Mouse (Mus musculus) heart, embryonic 15.5 days (tissue): ENCODE data around the gene Zfp341. TPM values are rescaled to one million over a fixed set of nuclear protein-coding genes. Genes with fewer than 3 reads are reported as not detected.

Experiments
- ATAC-seq: fragments of 200-750 bp; cut with Nextera tagmentation; replicated peaks from 2 replicates; pipeline ENCODE4 v1.8.0; 2017; ENCODE audit warnings: low read depth, moderate TSS enrichment; ENCODE audit not compliant: insufficient number of reproducible peaks, insufficient read depth, low FRiP score
- H3K27ac ChIP-seq: fragments of 300-500 bp; sonication (generic); 2 replicates; pipeline ENCODE4 v1.5.1; 2015; ENCODE audit warnings: mild to moderate bottlenecking, inconsistent platforms
- H3K27me3 ChIP-seq: fragments of 300-500 bp; sonication (generic); 2 replicates; pipeline ENCODE4 v1.6.1; 2015; ENCODE audit warnings: inconsistent platforms
- H3K36me3 ChIP-seq: fragments of 300-500 bp; sonication (generic); 2 replicates; pipeline ENCODE4 v1.6.1; 2015; ENCODE audit warnings: mild to moderate bottlenecking, inconsistent platforms
- H3K4me1 ChIP-seq: fragments of 300-500 bp; sonication (generic); replicated peaks from 2 replicates; pipeline ENCODE4 v1.6.1; 2015; ENCODE audit warnings: inconsistent platforms
- H3K4me2 ChIP-seq: fragments of 300-500 bp; sonication (generic); 2 replicates; pipeline ENCODE4 v1.6.1; 2015; ENCODE audit warnings: inconsistent platforms, mild to moderate bottlenecking, moderate library complexity
- H3K4me3 ChIP-seq: fragments of 300-500 bp; sonication (generic); 2 replicates; pipeline ENCODE4 v1.5.1; 2015; ENCODE audit warnings: mild to moderate bottlenecking, inconsistent platforms
- H3K9ac ChIP-seq: fragments of 300-500 bp; sonication (generic); 2 replicates; pipeline ENCODE4 v1.6.1; 2015; ENCODE audit warnings: mild to moderate bottlenecking, inconsistent platforms
- H3K9me3 ChIP-seq: fragments of 300-500 bp; sonication (generic); replicated peaks from 2 replicates; pipeline ENCODE4 v1.6.1; 2016; ENCODE audit warnings: inconsistent platforms
- WGBS: fragments of 180-500 bp; shearing (Covaris S2); methylation state at CpG from one replicate; pipeline ENCODE4 v1.1.7; 2015; ENCODE audit warnings: mixed read lengths; 5-methylcytosine and 5-hydroxymethylcytosine counted together
- polyA plus RNA-seq: library from polyadenylated mRNA; unstranded; fragments of >200 nt; fragmentation: Nextera tagmentation; extraction: Ambion mirVana; gene quantifications from 2 replicates; pipeline ENCODE4 v1.2.1, GENCODE M21; 2015

Zfp341 gene
- polyA plus RNA-seq, 1 experiment from 2014 or later = 0.53 TPM

GRCm38 (mm10) chr2:154680941-154681340 is 67.8 kb downstream of the Zfp341 start:
- Histone ChIP-seq H3K9me3 (no peaks in the 10 kb centered on the region), H3K27me3 (no peaks in the 10 kb centered on the region), H3K4me1 (peaks cover 32% of the 10 kb centered on the region), H3K9ac (no peak overlapping the region), H3K27ac (no peak overlapping the region), H3K36me3 (no peaks in the 10 kb centered on the region), H3K4me2 (no peak overlapping the region), H3K4me3 (no peak overlapping the region)
- 91% methylated on average over 6 of the region's 6 CpGs for WGBS
- no peak for ATAC-seq

DNA sequence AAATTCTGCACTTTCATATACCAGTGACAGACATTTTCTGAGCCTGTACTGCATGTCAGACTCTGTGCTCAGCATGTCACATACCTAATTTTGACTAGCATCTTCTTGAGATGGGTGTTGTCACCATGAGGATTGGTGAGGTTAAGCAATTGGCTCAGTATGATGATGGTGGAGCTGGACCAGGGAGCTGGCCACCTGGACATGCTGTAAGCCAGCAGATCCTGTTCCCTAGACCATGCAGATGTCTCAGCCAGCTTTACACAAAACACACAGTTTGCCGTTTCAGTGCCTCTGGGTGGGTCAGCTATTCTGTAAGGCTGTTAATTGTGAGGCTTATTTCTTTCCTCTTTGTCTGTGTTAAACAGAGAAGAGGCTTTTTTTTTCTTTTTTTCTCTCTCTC is 69.6 kb downstream of the Zfp341 start:
- Histone ChIP-seq H3K36me3 (no peaks in the 10 kb centered on the region), H3K27ac (no peak overlapping the region), H3K4me3 (no peak overlapping the region), H3K27me3 (no peaks in the 10 kb centered on the region), H3K9me3 (no peaks in the 10 kb centered on the region), H3K4me2 (no peak overlapping the region), H3K4me1 (peaks cover 26% of the 10 kb centered on the region), H3K9ac (no peak overlapping the region)
- no peak for ATAC-seq
- 74% methylated on average over 1 of the region's 1 CpGs for WGBS

GRCm38 (mm10) chr2:154684901-154685470 is 71.9 kb downstream of the Zfp341 start:
- Histone ChIP-seq H3K9ac (no peak overlapping the region), H3K4me2 (no peak overlapping the region), H3K4me3 (no peak overlapping the region), H3K9me3 (no peaks in the 10 kb centered on the region), H3K36me3 (no peaks in the 10 kb centered on the region), H3K4me1 (peaks cover 23% of the 10 kb centered on the region), H3K27me3 (no peaks in the 10 kb centered on the region), H3K27ac (no peak overlapping the region)
- no peak for ATAC-seq
- WGBS = 92% methylated on average over 7 of the region's 7 CpGs

DNA sequence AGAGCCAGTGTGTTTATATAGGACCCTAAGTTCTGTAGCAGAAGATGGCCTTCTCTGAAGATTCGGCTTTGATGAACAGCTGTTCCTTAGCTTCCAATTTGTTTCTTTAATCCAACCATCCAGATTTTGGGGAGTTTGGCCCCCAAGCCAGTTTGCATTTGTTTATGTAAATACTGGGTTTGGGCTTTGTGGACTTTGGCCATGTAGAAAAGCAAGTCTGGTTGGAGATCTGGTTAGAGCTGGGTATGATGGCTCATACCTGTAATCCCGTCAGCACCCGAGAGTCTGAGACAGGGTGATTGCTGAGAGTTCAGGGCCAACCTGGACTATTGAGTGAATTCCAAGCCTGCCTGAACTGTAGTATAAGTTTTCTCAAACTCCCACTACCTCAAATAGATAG is 72.7 kb downstream of the Zfp341 start:
- no peak overlapping the region for H3K4me3 ChIP-seq
- 89% methylated on average over 3 of the region's 3 CpGs for WGBS
- H3K27ac ChIP-seq = no peak overlapping the region
- peaks cover 19% of the 10 kb centered on the region for H3K4me1 ChIP-seq
- no peaks in the 10 kb centered on the region for H3K9me3 ChIP-seq
- peaks cover under 1% of the 10 kb centered on the region; the same call in 1 of the 2 replicates for H3K36me3 ChIP-seq
- H3K9ac ChIP-seq = no peak overlapping the region
- H3K4me2 ChIP-seq = no peak overlapping the region
- H3K27me3 ChIP-seq = no peaks in the 10 kb centered on the region
- no peak for ATAC-seq

DNA sequence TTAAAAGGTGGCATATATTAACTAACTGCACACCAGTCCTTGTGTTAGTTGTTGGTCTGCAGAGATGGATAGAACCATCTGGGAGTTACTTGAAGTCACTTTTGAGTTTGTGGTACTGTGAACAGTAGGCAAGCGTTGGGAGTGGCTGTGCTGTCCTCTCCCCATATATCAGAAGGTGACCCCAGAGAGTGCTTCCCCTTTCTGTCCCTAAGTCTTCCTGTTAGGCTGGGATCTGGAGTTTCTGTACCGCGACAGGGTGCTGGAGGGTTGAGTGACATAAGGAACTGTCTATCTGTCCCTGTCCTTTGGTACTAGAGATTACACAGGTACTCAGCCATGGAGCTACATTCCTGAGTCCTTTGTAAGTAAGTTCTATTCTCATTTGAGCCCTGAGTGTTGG is 73.7 kb downstream of the Zfp341 start:
- WGBS = 70% methylated on average over 3 of the region's 3 CpGs
- H3K4me2 ChIP-seq = no peak overlapping the region
- peaks cover 9% of the 10 kb centered on the region for H3K36me3 ChIP-seq
- no peaks in the 10 kb centered on the region for H3K9me3 ChIP-seq
- H3K27me3 ChIP-seq = no peaks in the 10 kb centered on the region
- no peak overlapping the region for H3K9ac ChIP-seq
- peaks cover 16% of the 10 kb centered on the region for H3K4me1 ChIP-seq
- ATAC-seq = no peak
- no peak overlapping the region for H3K4me3 ChIP-seq
- no peak overlapping the region for H3K27ac ChIP-seq

DNA sequence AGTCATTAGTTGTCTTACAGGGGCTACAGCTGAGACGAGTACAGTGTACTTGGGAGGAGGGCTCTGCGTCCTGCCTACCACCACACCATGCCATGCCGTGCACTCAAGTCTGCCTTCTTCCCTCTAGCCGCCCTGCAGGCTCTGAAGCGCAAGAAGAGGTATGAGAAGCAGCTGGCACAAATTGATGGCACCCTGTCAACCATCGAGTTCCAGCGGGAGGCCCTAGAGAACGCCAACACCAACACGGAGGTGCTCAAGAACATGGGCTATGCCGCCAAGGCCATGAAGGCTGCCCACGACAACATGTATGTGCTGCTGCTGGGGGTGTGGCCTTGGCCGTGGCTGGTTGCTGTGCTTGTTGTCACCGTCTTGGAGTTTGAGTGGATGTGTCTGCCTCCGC is 76.3 kb downstream of the Zfp341 start:
- Histone ChIP-seq H3K4me1 (peaks cover 16% of the 10 kb centered on the region), H3K9ac (no peak overlapping the region), H3K36me3 (peaks cover 24% of the 10 kb centered on the region), H3K27ac (no peak overlapping the region), H3K27me3 (no peaks in the 10 kb centered on the region), H3K9me3 (no peaks in the 10 kb centered on the region), H3K4me3 (no peak overlapping the region), H3K4me2 (no peak overlapping the region)
- no peak for ATAC-seq
- WGBS = 86% methylated on average over 14 of the region's 14 CpGs

- Histone ChIP-seq H3K27me3 (no peaks in the 10 kb centered on the region), H3K9me3 (no peaks in the 10 kb centered on the region), H3K27ac (no peak overlapping the region), H3K4me3 (no peak overlapping the region), H3K4me1 (peaks cover 16% of the 10 kb centered on the region), H3K4me2 (no peak overlapping the region), H3K36me3 (peaks cover 32% of the 10 kb centered on the region), H3K9ac (no peak overlapping the region)
- 88% methylated on average over 5 of the region's 5 CpGs for WGBS
- no peak for ATAC-seq
These were observed 77.9 kb downstream of the Zfp341 start for GRCm38 (mm10) chr2:154690959-154691358.

DNA sequence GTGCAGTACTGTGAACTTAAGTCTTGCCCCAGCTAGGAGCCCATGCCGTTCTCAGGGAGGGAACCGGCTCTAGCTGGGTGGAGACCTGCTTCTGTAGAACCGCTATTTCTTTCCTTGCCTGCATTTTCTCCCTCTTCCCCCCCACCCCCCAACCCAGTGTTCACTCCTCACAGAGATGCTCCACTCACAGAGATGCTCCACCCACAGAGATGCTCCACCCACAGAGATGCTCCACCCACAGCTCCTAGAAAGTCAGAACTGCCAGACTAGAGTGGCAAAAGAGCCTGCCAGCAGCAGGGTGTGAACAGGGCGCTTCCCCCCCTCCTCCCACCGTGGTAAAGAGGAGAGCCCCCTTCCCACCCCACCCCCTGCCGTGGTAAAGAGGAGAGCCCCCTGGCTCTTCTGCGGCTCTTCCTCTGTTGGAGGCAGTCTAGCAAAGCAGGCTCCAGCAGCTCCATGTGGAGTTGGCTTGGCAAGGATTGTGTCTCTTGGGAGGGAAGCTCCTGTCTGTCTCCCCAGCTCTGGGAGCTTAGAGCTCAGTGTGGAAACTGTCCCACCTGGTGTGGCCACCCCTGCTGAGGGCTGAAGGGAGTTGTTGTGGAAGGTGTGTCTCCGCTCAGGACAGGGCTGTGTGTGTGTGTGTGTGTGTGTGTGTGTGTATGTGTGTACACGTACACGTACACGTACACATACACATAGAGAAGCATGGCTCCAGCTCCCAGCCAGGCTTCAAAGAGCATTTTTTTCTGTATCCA is 80.3 kb downstream of the Zfp341 start:
- no peak for ATAC-seq
- peaks cover 7% of the 10 kb centered on the region for H3K4me1 ChIP-seq
- H3K4me2 ChIP-seq = no peak overlapping the region
- peaks cover 32% of the 10 kb centered on the region for H3K36me3 ChIP-seq
- 73% methylated on average over 11 of the region's 11 CpGs for WGBS
- H3K27ac ChIP-seq = peak overlapping the region; percentile 33; the same call in 1 of the 2 replicates
- H3K4me3 ChIP-seq = no peak overlapping the region
- no peaks in the 10 kb centered on the region for H3K27me3 ChIP-seq
- H3K9me3 ChIP-seq = no peaks in the 10 kb centered on the region
- no peak overlapping the region for H3K9ac ChIP-seq

- H3K9ac ChIP-seq = no peak overlapping the region
- 87% methylated on average over 12 of the region's 12 CpGs for WGBS
- H3K4me2 ChIP-seq = no peak overlapping the region
- peaks cover 32% of the 10 kb centered on the region for H3K36me3 ChIP-seq
- no peak overlapping the region for H3K4me3 ChIP-seq
- no peak for ATAC-seq
- no peaks in the 10 kb centered on the region for H3K27me3 ChIP-seq
- H3K27ac ChIP-seq = peak overlapping the region; percentile 33; the same call in 1 of the 2 replicates
- no peaks in the 10 kb centered on the region for H3K9me3 ChIP-seq
- H3K4me1 ChIP-seq = peaks cover 4% of the 10 kb centered on the region; the same call in 1 of the 2 replicates
These were observed 80.8 kb downstream of the Zfp341 start for GRCm38 (mm10) chr2:154693941-154694256.

DNA sequence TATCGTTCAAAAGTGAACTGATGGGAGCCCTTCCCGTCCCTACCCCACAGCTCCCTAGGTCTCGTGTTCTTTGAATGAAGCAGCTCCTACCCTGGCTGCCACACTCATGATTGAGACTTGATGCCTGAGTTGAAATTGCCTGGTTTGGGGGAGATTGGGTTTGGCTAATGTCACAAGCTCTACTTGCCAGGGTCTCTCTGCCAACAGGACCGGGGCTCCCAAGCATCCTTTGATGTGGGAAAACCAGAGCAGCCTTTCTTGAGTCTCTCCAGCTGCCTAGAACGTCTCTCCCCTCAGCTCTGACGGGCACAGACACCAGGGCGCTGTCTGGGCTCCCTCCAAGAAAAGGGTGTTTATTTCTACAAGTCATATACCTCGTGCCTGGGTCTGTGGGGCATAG is 82.6 kb downstream of the Zfp341 start:
- Histone ChIP-seq H3K9me3 (no peaks in the 10 kb centered on the region), H3K4me3 (no peak overlapping the region), H3K4me1 (no peaks in the 10 kb centered on the region), H3K9ac (no peak overlapping the region), H3K27ac (no peak overlapping the region), H3K27me3 (no peaks in the 10 kb centered on the region), H3K4me2 (no peak overlapping the region), H3K36me3 (peaks cover 32% of the 10 kb centered on the region)
- no peak for ATAC-seq
- 72% methylated on average over 8 of the region's 8 CpGs for WGBS
